Mouse (Mus musculus) embryonic facial prominence, embryonic 14.5 days (tissue): Measurements from ENCODE around the gene Fcgrt. TPM values are rescaled to one million over a fixed set of nuclear protein-coding genes. Genes with fewer than 3 reads are reported as not detected.

Source experiments
- ATAC-seq: fragments of 200-750 bp; cut with Nextera tagmentation; 2 replicates; pipeline ENCODE4 v1.8.0; 2017; ENCODE audit warnings: low read depth, moderate number of reproducible peaks, moderate TSS enrichment
- DNase-seq: peaks from one replicate; pipeline ENCODE4 v3.0.0-alpha.2; 2015; ENCODE audit warnings: low spot score
- H3K27ac ChIP-seq: fragments of 300-500 bp; sonication (generic); replicated peaks from 2 replicates; pipeline ENCODE4 v1.5.1; 2014; ENCODE audit warnings: low read depth, mild to moderate bottlenecking, low read length, moderate library complexity
- H3K27me3 ChIP-seq: fragments of 300-500 bp; sonication (generic); replicated peaks from 2 replicates; pipeline ENCODE4 v1.6.1; 2014; ENCODE audit warnings: low read length; ENCODE audit not compliant: control insufficient read depth, insufficient read depth
- H3K36me3 ChIP-seq: fragments of 300-500 bp; sonication (generic); 2 replicates; pipeline ENCODE4 v1.6.1; 2014; ENCODE audit warnings: low read length, mixed read lengths; ENCODE audit not compliant: control insufficient read depth, insufficient read depth
- H3K4me1 ChIP-seq: fragments of 300-500 bp; sonication (generic); 2 replicates; pipeline ENCODE4 v1.6.1; 2014; ENCODE audit warnings: antibody characterized with exemption, low read length; ENCODE audit not compliant: control insufficient read depth, insufficient read depth
- H3K4me2 ChIP-seq: fragments of 300-500 bp; sonication (generic); 2 replicates; pipeline ENCODE4 v1.6.1; 2014; ENCODE audit warnings: low read depth, mild to moderate bottlenecking, low read length, moderate library complexity, mixed read lengths
- H3K4me3 ChIP-seq: fragments of 300-500 bp; sonication (generic); 2 replicates; pipeline ENCODE4 v1.5.1; 2014; ENCODE audit warnings: low read depth, mild to moderate bottlenecking, low read length
- H3K9ac ChIP-seq: fragments of 300-500 bp; sonication (generic); 2 replicates; pipeline ENCODE4 v1.6.1; 2014; ENCODE audit warnings: low read depth, mild to moderate bottlenecking, low read length, moderate library complexity, mixed read lengths
- H3K9me3 ChIP-seq: fragments of 300-500 bp; sonication (generic); 2 replicates; pipeline ENCODE4 v1.6.1; 2016; ENCODE audit warnings: low read length; ENCODE audit not compliant: control insufficient read depth
- WGBS: fragments of 180-500 bp; shearing (Covaris S2); extraction: QIAGEN DNeasy Blood & Tissue Kit; methylation state at CpG from one replicate; pipeline ENCODE4 v1.1.7; 2014; 5-methylcytosine and 5-hydroxymethylcytosine counted together
- polyA plus RNA-seq: library from polyadenylated mRNA; unstranded; fragments of >200 nt; fragmentation: Nextera tagmentation; extraction: Ambion mirVana; gene quantifications from 2 replicates; pipeline ENCODE4 v1.2.1, GENCODE M21; 2014

Gene Fcgrt
- polyA plus RNA-seq, 1 experiment from 2014 or later = 129 TPM

GRCm38 (mm10) chr7:45053931-45054510 lies 49.6 kb downstream of the Fcgrt start:
- peak overlapping the region; percentile 99 for H3K27ac ChIP-seq
- H3K9me3 ChIP-seq = no peaks in the 10 kb centered on the region
- peak overlapping the region; percentile 91 for H3K9ac ChIP-seq
- H3K4me3 ChIP-seq = peak overlapping the region; percentile 92
- peaks cover 17% of the 10 kb centered on the region for H3K36me3 ChIP-seq
- H3K4me1 ChIP-seq = no peaks in the 10 kb centered on the region
- H3K27me3 ChIP-seq = no peaks in the 10 kb centered on the region
- ATAC-seq (peak; percentile 96), DNase-seq (peak; percentile 100)
- H3K4me2 ChIP-seq = peak overlapping the region; percentile 80
- 1% methylated on average over 11 of the region's 33 CpGs for WGBS

GRCm38 (mm10) chr7:45053117-45053930 lies 50.3 kb downstream of the Fcgrt start:
- ATAC-seq (peak; percentile 51), DNase-seq (peak; percentile 92)
- under 1% methylated on average over 38 of the region's 59 CpGs for WGBS
- H3K4me3 ChIP-seq = peak overlapping the region; percentile 92
- H3K9me3 ChIP-seq = no peaks in the 10 kb centered on the region
- H3K36me3 ChIP-seq = peaks cover 24% of the 10 kb centered on the region
- no peaks in the 10 kb centered on the region for H3K4me1 ChIP-seq
- peak overlapping the region; percentile 99 for H3K27ac ChIP-seq
- H3K27me3 ChIP-seq = no peaks in the 10 kb centered on the region
- H3K9ac ChIP-seq = peak overlapping the region; percentile 91
- H3K4me2 ChIP-seq = peak overlapping the region; percentile 80

- peak within 1 kb of the TSS; percentile 99 for H3K27ac ChIP-seq
- WGBS = 0% methylated on average over 7 of the region's 18 CpGs
- peaks cover 30% of the 10 kb centered on the region for H3K36me3 ChIP-seq
- peak within 1 kb of the TSS; percentile 80 for H3K4me2 ChIP-seq
- H3K4me3 ChIP-seq = peak within 1 kb of the TSS; percentile 92
- DNase-seq (no peak), ATAC-seq (no peak; the same call in 1 of the 2 replicates)
- no peaks in the 10 kb centered on the region for H3K9me3 ChIP-seq
- H3K4me1 ChIP-seq = no peaks in the 10 kb centered on the region
- no peaks in the 10 kb centered on the region for H3K27me3 ChIP-seq
- H3K9ac ChIP-seq = peak within 1 kb of the TSS; percentile 91
Measured at GRCm38 (mm10) chr7:45052862-45053116, 50.9 kb downstream of the Fcgrt start, which contains the start of gene Prr12. Prr12 (minus strand) TSS chr7:45052881.

- no peaks in the 10 kb centered on the region for H3K27me3 ChIP-seq
- H3K9me3 ChIP-seq = no peaks in the 10 kb centered on the region
- under 1% methylated on average over 29 of the region's 38 CpGs for WGBS
- H3K4me3 ChIP-seq = peak overlapping the region; percentile 92
- peak overlapping the region; percentile 99 for H3K27ac ChIP-seq
- peak; percentile 39 for DNase-seq
- H3K9ac ChIP-seq = peak overlapping the region; percentile 91
- H3K4me2 ChIP-seq = peak overlapping the region; percentile 80
- no peak for ATAC-seq
- H3K4me1 ChIP-seq = no peaks in the 10 kb centered on the region
- H3K36me3 ChIP-seq = peaks cover 34% of the 10 kb centered on the region
Measured at GRCm38 (mm10) chr7:45052181-45052861, 51.3 kb downstream of the Fcgrt start.

- WGBS = under 1% methylated on average over 13 of the region's 13 CpGs
- Histone ChIP-seq H3K4me2 (peak overlapping the region; percentile 80), H3K36me3 (peaks cover 42% of the 10 kb centered on the region), H3K9me3 (no peaks in the 10 kb centered on the region), H3K4me3 (peak overlapping the region; percentile 92), H3K4me1 (no peaks in the 10 kb centered on the region), H3K27me3 (no peaks in the 10 kb centered on the region), H3K27ac (peak overlapping the region; percentile 99), H3K9ac (peak overlapping the region; percentile 91)
- DNase-seq (peak; percentile 33), ATAC-seq (no peak)
Measured at GRCm38 (mm10) chr7:45051601-45051974, 52.1 kb downstream of the Fcgrt start.

GRCm38 (mm10) chr7:45050945-45051600 lies 52.6 kb downstream of the Fcgrt start:
- peak; percentile 41 for ATAC-seq

GRCm38 (mm10) chr7:45048923-45049657 lies 54.6 kb downstream of the Fcgrt start:
- peaks cover 67% of the 10 kb centered on the region for H3K36me3 ChIP-seq
- no peaks in the 10 kb centered on the region for H3K4me1 ChIP-seq
- 94% methylated on average over 15 of the region's 23 CpGs for WGBS
- no peak overlapping the region for H3K4me3 ChIP-seq
- H3K9me3 ChIP-seq = no peaks in the 10 kb centered on the region
- no peak overlapping the region for H3K4me2 ChIP-seq
- DNase-seq (no peak), ATAC-seq (no peak)
- H3K27ac ChIP-seq = no peak overlapping the region
- no peaks in the 10 kb centered on the region for H3K27me3 ChIP-seq
- no peak overlapping the region for H3K9ac ChIP-seq

More at GRCm38 (mm10) chr7:45050945-45051600, 52.6 kb downstream of the Fcgrt start:
- WGBS = 2% methylated on average over 16 of the region's 16 CpGs
- no peaks in the 10 kb centered on the region for H3K27me3 ChIP-seq
- DNase-seq = peak; percentile 97
- no peaks in the 10 kb centered on the region for H3K9me3 ChIP-seq
- H3K4me2 ChIP-seq = peak overlapping the region; percentile 80
- H3K9ac ChIP-seq = peak overlapping the region; percentile 91
- H3K4me3 ChIP-seq = peak overlapping the region; percentile 92
- H3K4me1 ChIP-seq = no peaks in the 10 kb centered on the region
- peaks cover 47% of the 10 kb centered on the region for H3K36me3 ChIP-seq
- H3K27ac ChIP-seq = peak overlapping the region; percentile 99
